Mouse (Mus musculus): ENCODE data around the gene Fam20c. TPM values are rescaled to one million over a fixed set of nuclear protein-coding genes. Genes with fewer than 3 reads are reported as not detected.

The Fam20c gene
- polyA plus RNA-seq, 1 experiment from 2014 or later: 10.3 TPM

DNA sequence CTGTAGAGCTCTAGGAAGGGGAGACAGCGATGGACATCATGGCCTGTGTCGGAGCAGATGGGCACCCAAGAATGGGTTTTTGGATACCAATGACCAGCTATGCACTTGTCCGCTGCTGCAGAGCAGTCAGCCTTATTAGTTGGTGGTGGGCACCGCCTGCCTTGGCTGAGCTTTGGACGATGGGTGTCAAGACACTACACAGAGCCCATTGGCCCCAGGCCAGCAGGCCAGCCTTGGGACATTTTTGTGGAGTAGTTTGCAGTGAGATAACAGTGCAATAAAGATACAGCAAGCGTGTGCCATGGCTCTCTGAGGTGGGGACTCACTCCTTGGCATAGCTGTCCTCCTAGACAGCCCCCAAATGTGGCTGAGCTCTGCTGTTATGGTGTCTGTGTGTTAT lies 55.5 kb downstream of the Fam20c start:
- H3K9ac ChIP-seq (ENCODE audit: low read depth, low read length): no peak overlapping the region
- WGBS: 85% methylated on average over 6 of the region's 6 CpGs

DNA sequence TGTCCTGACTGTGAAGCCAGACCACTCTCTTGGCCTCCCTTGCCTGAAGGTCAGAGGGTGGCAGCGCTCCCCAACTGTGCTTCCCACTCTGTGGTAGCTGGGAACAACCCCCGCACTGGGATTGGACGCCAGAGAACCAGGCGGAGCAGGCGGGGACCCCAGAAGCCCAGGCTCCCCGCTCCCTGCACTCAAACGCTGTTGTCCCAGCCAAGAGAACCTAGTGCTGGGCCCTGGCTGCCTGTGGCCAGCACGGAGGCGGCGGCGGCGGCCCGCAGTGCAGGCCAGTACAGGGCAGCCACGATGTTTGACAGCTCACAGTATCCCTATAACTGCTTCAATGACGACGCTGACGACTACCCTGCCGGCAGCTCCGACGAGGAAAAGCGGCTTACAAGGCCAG lies 65.5 kb downstream of the Fam20c start, which contains the start of gene Gm5294:
Gene Gm5294 (plus strand): TSS at position 301 of the 400 bp plus-strand sequence.
- Histone ChIP-seq H3K4me1 (replicated peaks; ENCODE audit: control insufficient read depth, insufficient read depth, low read length) (no peaks in the 10 kb centered on the region), H3K9me3 (ENCODE audit: control insufficient read depth, low read length) (no peaks in the 10 kb centered on the region), H3K4me3 (ENCODE audit: low read depth, low read length) (peak within 1 kb of the TSS; percentile 27), H3K4me2 (peak within 1 kb of the TSS; percentile 62), H3K27me3 (replicated peaks; ENCODE audit: control insufficient read depth, insufficient read depth, low read length) (peaks cover 49% of the 10 kb centered on the region), H3K27ac (ENCODE audit: low read depth, low read length) (no peak within 1 kb of the TSS), H3K36me3 (ENCODE audit: control insufficient read depth, insufficient read depth, low read length) (no peaks in the 10 kb centered on the region), H3K9ac (ENCODE audit: low read depth, low read length) (no peak within 1 kb of the TSS)
- 8% methylated on average over 21 of the region's 21 CpGs for WGBS
- no peak for DNase-seq (ENCODE audit: low spot score)
- no peak for ATAC-seq (replicated peaks; ENCODE audit: low FRiP score)

More for the DNA sequence above, 55.5 kb downstream of the Fam20c start:
- Histone ChIP-seq H3K9me3 (ENCODE audit: control insufficient read depth, low read length) (no peaks in the 10 kb centered on the region), H3K4me2 (no peak overlapping the region), H3K4me1 (replicated peaks; ENCODE audit: control insufficient read depth, insufficient read depth, low read length) (no peaks in the 10 kb centered on the region), H3K27ac (ENCODE audit: low read depth, low read length) (no peak overlapping the region), H3K36me3 (ENCODE audit: control insufficient read depth, insufficient read depth, low read length) (0 out of 2 replicates have a peak, but pooled peaks cover 2% of the 10 kb centered on the region), H3K27me3 (replicated peaks; ENCODE audit: control insufficient read depth, insufficient read depth, low read length) (no peaks in the 10 kb centered on the region), H3K4me3 (ENCODE audit: low read depth, low read length) (no peak overlapping the region)
- ATAC-seq (replicated peaks; ENCODE audit: low FRiP score) (no peak), DNase-seq (ENCODE audit: low spot score) (no peak)

DNA sequence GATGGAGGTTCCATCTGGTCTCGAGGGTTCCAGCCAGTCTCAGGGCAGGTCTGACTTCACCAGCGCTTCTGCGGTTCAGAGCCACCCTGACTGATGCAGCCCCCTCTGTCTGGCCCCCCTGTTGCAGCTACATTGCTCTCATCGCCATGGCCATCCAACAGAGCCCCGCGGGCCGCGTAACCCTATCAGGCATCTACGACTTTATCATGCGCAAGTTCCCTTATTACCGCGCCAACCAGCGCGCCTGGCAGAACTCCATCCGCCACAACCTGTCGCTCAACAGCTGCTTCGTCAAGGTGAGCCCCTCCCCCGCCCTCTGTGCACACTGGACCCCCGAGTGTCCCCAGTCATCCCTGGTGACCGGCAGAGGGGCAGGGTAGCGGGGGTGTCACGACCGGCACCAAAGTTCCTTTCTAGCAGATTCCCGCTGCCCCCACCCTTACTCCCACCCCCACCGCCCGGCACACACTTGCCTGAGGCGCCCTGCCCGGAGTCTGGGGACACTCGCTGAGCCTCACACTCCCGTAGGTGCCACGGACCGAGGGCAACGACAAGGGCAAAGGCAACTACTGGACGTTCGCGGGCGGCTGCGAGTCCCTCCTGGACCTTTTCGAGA lies 66.5 kb downstream of the Fam20c start:
- peak overlapping the region; percentile 62 for H3K4me2 ChIP-seq
- H3K27me3 ChIP-seq (replicated peaks; ENCODE audit: control insufficient read depth, insufficient read depth, low read length): peaks cover 49% of the 10 kb centered on the region
- H3K4me3 ChIP-seq (ENCODE audit: low read depth, low read length): peak overlapping the region; percentile 27
- no peaks in the 10 kb centered on the region for H3K4me1 ChIP-seq (replicated peaks; ENCODE audit: control insufficient read depth, insufficient read depth, low read length)
- no peak overlapping the region for H3K27ac ChIP-seq (ENCODE audit: low read depth, low read length)
- DNase-seq (ENCODE audit: low spot score) (no peak), ATAC-seq (replicated peaks; ENCODE audit: low FRiP score) (no peak)
- WGBS: 6% methylated on average over 39 of the region's 39 CpGs
- H3K36me3 ChIP-seq (ENCODE audit: control insufficient read depth, insufficient read depth, low read length): no peaks in the 10 kb centered on the region
- H3K9me3 ChIP-seq (ENCODE audit: control insufficient read depth, low read length): no peaks in the 10 kb centered on the region
- H3K9ac ChIP-seq (ENCODE audit: low read depth, low read length): no peak overlapping the region

- H3K4me1 ChIP-seq (replicated peaks; ENCODE audit: control insufficient read depth, insufficient read depth, low read length): no peaks in the 10 kb centered on the region
- no peaks in the 10 kb centered on the region for H3K36me3 ChIP-seq (ENCODE audit: control insufficient read depth, insufficient read depth, low read length)
- H3K27me3 ChIP-seq (replicated peaks; ENCODE audit: control insufficient read depth, insufficient read depth, low read length): peaks cover 34% of the 10 kb centered on the region
- H3K27ac ChIP-seq (ENCODE audit: low read depth, low read length): no peak overlapping the region
- no peak overlapping the region for H3K4me2 ChIP-seq
- no peak overlapping the region for H3K9ac ChIP-seq (ENCODE audit: low read depth, low read length)
- no peaks in the 10 kb centered on the region for H3K9me3 ChIP-seq (ENCODE audit: control insufficient read depth, low read length)
- WGBS: 57% methylated on average over 3 of the region's 3 CpGs
- no peak for ATAC-seq (replicated peaks; ENCODE audit: low FRiP score)
- DNase-seq (ENCODE audit: low spot score): no peak
- H3K4me3 ChIP-seq (ENCODE audit: low read depth, low read length): no peak overlapping the region
Observed at GRCm38 (mm10) chr5:138825090-138825489, 70.8 kb downstream of the Fam20c start.

GRCm38 (mm10) chr5:138833406-138833805 lies 79.1 kb downstream of the Fam20c start:
- no peaks in the 10 kb centered on the region for H3K9me3 ChIP-seq (ENCODE audit: control insufficient read depth, low read length)
- DNase-seq (ENCODE audit: low spot score) (no peak), ATAC-seq (replicated peaks; ENCODE audit: low FRiP score) (no peak)
- H3K36me3 ChIP-seq (ENCODE audit: control insufficient read depth, insufficient read depth, low read length): no peaks in the 10 kb centered on the region
- H3K9ac ChIP-seq (ENCODE audit: low read depth, low read length): no peak overlapping the region
- H3K4me2 ChIP-seq: no peak overlapping the region
- no peaks in the 10 kb centered on the region for H3K27me3 ChIP-seq (replicated peaks; ENCODE audit: control insufficient read depth, insufficient read depth, low read length)
- no peak overlapping the region for H3K4me3 ChIP-seq (ENCODE audit: low read depth, low read length)
- 47% methylated on average over 6 of the region's 6 CpGs for WGBS
- no peak overlapping the region for H3K27ac ChIP-seq (ENCODE audit: low read depth, low read length)
- no peaks in the 10 kb centered on the region for H3K4me1 ChIP-seq (replicated peaks; ENCODE audit: control insufficient read depth, insufficient read depth, low read length)

- H3K36me3 ChIP-seq (ENCODE audit: control insufficient read depth, insufficient read depth, low read length): no peaks in the 10 kb centered on the region
- H3K4me2 ChIP-seq: no peak overlapping the region
- H3K27me3 ChIP-seq (replicated peaks; ENCODE audit: control insufficient read depth, insufficient read depth, low read length): no peaks in the 10 kb centered on the region
- no peaks in the 10 kb centered on the region for H3K4me1 ChIP-seq (replicated peaks; ENCODE audit: control insufficient read depth, insufficient read depth, low read length)
- WGBS: 52% methylated on average over 3 of the region's 3 CpGs
- H3K4me3 ChIP-seq (ENCODE audit: low read depth, low read length): no peak overlapping the region
- H3K27ac ChIP-seq (ENCODE audit: low read depth, low read length): no peak overlapping the region
- no peaks in the 10 kb centered on the region for H3K9me3 ChIP-seq (ENCODE audit: control insufficient read depth, low read length)
- DNase-seq (ENCODE audit: low spot score): no peak
- ATAC-seq (replicated peaks; ENCODE audit: low FRiP score): no peak
- H3K9ac ChIP-seq (ENCODE audit: low read depth, low read length): no peak overlapping the region
Observed at GRCm38 (mm10) chr5:138834910-138835309, 80.6 kb downstream of the Fam20c start.

GRCm38 (mm10) chr5:138840981-138841380 lies 86.7 kb downstream of the Fam20c start:
- 86% methylated on average over 4 of the region's 4 CpGs for WGBS
- Histone ChIP-seq H3K4me2 (no peak overlapping the region), H3K27ac (ENCODE audit: low read depth, low read length) (no peak overlapping the region), H3K27me3 (replicated peaks; ENCODE audit: control insufficient read depth, insufficient read depth, low read length) (no peaks in the 10 kb centered on the region), H3K4me1 (replicated peaks; ENCODE audit: control insufficient read depth, insufficient read depth, low read length) (no peaks in the 10 kb centered on the region), H3K4me3 (ENCODE audit: low read depth, low read length) (no peak overlapping the region), H3K9me3 (ENCODE audit: control insufficient read depth, low read length) (no peaks in the 10 kb centered on the region), H3K9ac (ENCODE audit: low read depth, low read length) (no peak overlapping the region), H3K36me3 (ENCODE audit: control insufficient read depth, insufficient read depth, low read length) (no peaks in the 10 kb centered on the region)
- ATAC-seq (replicated peaks; ENCODE audit: low FRiP score) (no peak), DNase-seq (ENCODE audit: low spot score) (no peak)

- 72% methylated on average over 9 of the region's 9 CpGs for WGBS
Observed at GRCm38 (mm10) chr5:138843168-138843824, 89.0 kb downstream of the Fam20c start.

GRCm38 (mm10) chr5:138846506-138846905 lies 92.2 kb downstream of the Fam20c start:
- Histone ChIP-seq H3K4me1 (replicated peaks; ENCODE audit: control insufficient read depth, insufficient read depth, low read length) (no peaks in the 10 kb centered on the region), H3K27ac (ENCODE audit: low read depth, low read length) (no peak overlapping the region), H3K9me3 (ENCODE audit: control insufficient read depth, low read length) (no peaks in the 10 kb centered on the region), H3K27me3 (replicated peaks; ENCODE audit: control insufficient read depth, insufficient read depth, low read length) (no peaks in the 10 kb centered on the region), H3K4me3 (ENCODE audit: low read depth, low read length) (no peak overlapping the region), H3K4me2 (no peak overlapping the region), H3K9ac (ENCODE audit: low read depth, low read length) (no peak overlapping the region), H3K36me3 (ENCODE audit: control insufficient read depth, insufficient read depth, low read length) (no peaks in the 10 kb centered on the region)
- ATAC-seq (replicated peaks; ENCODE audit: low FRiP score) (no peak), DNase-seq (ENCODE audit: low spot score) (no peak)
- 59% methylated on average over 4 of the region's 4 CpGs for WGBS

More at GRCm38 (mm10) chr5:138843168-138843824, 89.0 kb downstream of the Fam20c start:
- Histone ChIP-seq H3K4me3 (ENCODE audit: low read depth, low read length) (no peak overlapping the region), H3K9me3 (ENCODE audit: control insufficient read depth, low read length) (no peaks in the 10 kb centered on the region), H3K27me3 (replicated peaks; ENCODE audit: control insufficient read depth, insufficient read depth, low read length) (no peaks in the 10 kb centered on the region), H3K27ac (ENCODE audit: low read depth, low read length) (no peak overlapping the region), H3K9ac (ENCODE audit: low read depth, low read length) (no peak overlapping the region), H3K4me2 (no peak overlapping the region), H3K36me3 (ENCODE audit: control insufficient read depth, insufficient read depth, low read length) (no peaks in the 10 kb centered on the region), H3K4me1 (replicated peaks; ENCODE audit: control insufficient read depth, insufficient read depth, low read length) (no peaks in the 10 kb centered on the region)
- ATAC-seq (replicated peaks; ENCODE audit: low FRiP score) (no peak), DNase-seq (ENCODE audit: low spot score) (no peak)

Measured in liver, embryonic 11.5 days (tissue).